Mouse (Mus musculus) kidney, adult 9 months (tissue): ENCODE data around the gene Gpam.
A peak's percentile ranks its signal among the peaks of the same experiment; 100 is the strongest.

Experiments
- DNase-seq: peaks from one replicate; pipeline ENCODE4 v3.0.0; 2022

Gpam gene

DNA sequence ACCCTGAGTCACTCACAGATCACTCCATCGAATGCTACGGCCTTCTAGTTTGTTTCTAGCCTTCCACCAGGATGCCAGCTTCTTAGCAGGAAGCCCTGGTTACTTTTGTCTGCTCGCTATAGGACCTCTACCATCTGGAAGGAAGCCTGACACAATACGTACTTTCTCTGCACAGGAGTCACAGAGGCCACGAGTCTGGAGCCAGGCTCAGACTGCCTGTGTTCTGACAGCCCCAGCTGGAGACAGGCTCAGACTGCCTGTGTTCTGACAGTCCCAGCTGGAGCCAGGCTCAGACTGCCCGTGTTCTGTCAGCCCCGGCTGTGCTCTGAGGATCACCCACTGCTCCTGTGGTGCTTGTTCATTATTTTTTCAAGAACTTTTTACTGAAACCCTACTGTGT lies 10.8 kb upstream of the Gpam start:
- DNase-seq: no peak

DNA sequence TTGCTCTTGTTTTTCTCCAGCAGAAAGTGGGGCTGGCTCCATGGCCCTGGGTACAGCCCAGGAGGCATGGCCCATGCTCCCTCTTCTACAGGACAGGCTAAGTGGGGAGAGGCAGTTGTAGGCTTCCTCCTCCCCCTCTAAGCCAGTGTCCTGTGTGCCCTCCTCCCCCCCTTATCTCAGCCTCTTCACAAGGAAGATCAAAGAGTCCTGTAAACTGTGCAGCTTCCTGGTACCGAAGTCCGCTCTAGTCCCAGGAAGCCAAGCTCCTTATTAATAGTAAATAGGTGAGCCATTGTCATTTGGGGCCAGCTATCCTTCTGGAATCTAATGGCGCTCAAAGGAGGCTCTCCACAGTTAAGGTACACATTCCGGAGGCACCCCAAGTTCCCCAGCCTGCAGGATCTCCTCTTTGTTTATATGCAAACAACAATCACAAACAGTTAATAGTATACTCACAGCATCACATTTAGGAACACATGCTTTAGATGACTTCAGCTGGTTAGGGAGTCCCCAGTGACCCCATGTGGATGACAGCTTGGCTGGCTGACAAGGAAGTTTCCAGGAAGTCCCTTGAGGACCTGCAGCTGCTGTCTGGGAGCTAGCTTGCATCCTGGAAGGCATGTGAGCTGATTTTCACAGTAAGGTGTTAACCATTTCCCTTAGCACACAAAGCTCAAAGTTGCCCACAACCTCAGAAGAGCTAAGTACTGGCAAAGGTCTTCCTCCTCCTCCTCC lies 9.8 kb upstream of the Gpam start:
- DNase-seq: peak; percentile 86

- peak; percentile 87 for DNase-seq
Measured at GRCm38 (mm10) chr19:55135918-55136317, 8.9 kb upstream of the Gpam start.

- DNase-seq: no peak
Measured at GRCm38 (mm10) chr19:55134521-55134920, 7.5 kb upstream of the Gpam start.

DNA sequence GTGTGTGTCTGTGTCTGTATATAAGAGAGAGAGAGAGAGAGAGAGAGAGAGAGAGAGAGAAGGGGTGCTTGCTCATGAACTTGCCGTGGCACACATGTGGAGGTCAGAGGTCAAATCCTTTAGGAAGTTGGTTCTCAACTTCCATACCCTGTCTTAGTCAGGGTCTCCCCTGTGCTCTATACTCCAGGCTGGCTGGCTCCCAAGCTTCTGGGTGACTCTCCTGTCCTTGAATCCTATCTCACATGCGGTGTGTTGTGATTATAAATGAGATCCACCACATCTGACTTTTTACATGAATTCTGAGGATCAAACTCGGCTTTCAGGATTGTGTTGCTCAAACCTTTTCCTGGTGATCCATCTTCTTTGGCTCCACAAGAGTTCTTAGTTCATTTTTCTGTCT lies 5.4 kb upstream of the Gpam start:
- no peak for DNase-seq

GRCm38 (mm10) chr19:55131747-55132146 lies 4.7 kb upstream of the Gpam start:
- DNase-seq: no peak

DNA sequence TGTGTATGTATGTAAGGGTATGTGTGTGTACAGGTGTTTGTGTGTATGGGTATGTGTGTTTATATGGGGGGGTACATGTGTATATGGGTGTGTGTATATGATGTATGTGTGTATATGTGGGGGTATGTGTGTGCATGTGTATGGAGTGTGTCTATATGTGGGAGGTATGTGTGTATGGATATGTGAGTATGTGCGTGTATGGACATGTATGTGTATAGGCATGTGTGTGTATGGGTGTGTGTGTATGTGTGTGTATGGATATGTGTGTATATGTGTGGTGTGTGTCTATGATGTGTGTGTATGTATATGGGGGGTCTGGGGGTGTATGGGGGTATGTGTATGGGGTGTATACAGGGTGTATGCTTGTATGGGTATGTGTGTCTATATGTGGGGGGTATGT lies 1.4 kb upstream of the Gpam start:
- no peak for DNase-seq

GRCm38 (mm10) chr19:55125456-55125855 lies 1.6 kb downstream of the Gpam start:
- no peak for DNase-seq

- DNase-seq: no peak
Measured at GRCm38 (mm10) chr19:55123001-55123536, 4.0 kb downstream of the Gpam start.

DNA sequence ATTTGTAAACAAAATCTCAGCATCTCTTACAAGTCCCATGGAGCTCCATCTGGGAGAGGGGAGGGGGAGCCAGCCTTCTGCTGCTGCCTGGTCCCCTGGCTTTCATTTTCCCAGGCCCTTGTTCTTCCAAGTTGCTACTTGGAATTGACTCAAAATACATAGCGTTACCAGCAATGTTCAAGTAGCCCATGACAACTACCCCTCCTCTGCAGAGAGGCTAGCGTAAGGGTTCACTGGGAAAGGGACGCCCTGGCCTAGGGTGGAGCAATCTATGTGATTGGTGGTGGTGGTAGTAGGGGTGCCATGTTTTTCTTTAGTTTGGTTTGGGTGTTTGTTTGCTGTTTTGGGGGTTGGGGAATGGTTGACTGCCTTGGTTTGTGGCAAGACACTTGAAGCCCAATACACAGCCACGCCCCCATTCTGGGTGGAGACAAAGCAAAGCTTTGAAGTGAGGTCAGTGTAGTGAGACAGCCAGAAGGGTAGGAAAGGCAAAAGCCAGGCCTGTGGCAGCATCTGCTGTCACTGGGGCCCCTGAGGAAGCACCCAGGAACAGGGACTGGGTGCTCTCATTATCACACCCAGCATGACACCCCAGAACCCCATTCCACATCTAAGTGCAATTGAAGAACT lies 4.6 kb downstream of the Gpam start:
- DNase-seq: peak; percentile 55

GRCm38 (mm10) chr19:55121836-55122235 lies 5.2 kb downstream of the Gpam start:
- no peak for DNase-seq

DNA sequence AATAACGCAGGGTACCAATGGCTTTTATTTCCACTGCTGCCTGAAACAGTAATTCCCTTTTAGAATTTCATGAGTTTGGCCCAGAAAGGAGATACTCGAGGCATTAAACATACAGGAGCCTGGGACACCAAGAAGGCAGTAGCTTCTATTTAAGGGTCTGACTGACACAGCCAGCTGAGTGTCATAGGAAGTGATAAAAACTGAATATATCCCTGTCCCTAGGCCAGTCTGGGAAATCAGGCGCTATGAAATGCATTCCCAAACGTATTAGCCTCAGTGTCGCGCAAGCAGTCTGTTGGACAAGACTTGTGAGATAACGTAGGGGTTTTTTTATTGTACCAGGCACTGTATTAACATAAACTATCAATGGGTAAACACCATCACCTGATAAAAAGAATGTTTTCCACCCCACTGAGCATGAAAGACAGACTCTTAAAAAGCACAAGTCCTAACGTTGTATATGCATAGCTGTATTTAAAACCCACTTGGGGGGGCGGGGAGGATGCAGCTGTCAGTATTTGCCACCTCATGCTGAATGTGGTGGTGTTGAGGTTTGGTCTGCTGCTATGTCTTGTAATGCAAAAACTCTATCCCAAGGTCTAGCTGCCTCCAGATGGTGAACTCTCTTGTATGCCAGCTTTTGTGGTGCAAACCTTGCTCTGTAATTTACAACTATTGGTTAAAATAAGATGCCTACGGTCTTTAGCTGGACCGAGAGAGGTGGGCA lies 6.4 kb downstream of the Gpam start:
- no peak for DNase-seq

- peak; percentile 97 for DNase-seq
Measured at GRCm38 (mm10) chr19:55119541-55119940, 7.5 kb downstream of the Gpam start.

DNA sequence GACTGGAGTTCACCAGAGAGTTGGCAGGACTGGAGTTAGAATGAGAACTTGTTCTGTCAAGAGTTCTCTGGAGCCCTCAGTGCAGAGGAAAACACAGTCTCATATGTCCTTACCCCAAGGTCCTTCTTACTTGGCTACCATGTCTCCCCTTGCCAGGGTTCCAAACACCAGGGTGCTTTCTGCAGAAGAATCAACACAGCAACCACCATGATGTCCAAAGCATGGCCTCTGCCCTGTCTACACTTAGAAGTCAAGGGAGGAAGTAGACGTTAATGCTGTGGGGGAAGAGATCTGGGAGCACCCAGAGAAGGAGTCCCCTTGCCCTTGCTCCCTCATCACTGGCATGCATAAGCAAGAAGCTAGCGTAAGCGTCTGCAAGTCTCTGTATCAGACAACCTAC lies 9.0 kb downstream of the Gpam start:
- DNase-seq: no peak

- no peak for DNase-seq
Measured at GRCm38 (mm10) chr19:55117059-55117815, 9.8 kb downstream of the Gpam start.

DNA sequence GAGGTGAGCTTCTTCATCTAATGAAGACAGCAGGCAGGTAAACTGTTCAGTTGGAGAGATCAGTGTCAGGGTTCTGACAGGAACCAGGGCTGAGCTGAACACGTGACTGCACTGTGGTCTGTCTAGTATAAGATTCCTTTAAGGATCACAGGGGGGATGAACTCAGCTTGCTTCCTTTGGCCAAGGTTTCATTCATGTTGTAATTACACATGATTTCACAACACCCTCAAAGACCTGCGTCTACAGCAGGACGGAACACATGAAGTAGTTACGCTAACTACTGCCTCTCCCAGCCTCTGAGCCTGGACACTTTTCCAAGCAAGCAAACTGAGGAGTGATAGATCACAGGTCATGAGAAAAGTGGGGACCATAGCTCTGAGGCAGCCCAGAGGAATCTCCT lies 11.5 kb downstream of the Gpam start:
- no peak for DNase-seq

DNA sequence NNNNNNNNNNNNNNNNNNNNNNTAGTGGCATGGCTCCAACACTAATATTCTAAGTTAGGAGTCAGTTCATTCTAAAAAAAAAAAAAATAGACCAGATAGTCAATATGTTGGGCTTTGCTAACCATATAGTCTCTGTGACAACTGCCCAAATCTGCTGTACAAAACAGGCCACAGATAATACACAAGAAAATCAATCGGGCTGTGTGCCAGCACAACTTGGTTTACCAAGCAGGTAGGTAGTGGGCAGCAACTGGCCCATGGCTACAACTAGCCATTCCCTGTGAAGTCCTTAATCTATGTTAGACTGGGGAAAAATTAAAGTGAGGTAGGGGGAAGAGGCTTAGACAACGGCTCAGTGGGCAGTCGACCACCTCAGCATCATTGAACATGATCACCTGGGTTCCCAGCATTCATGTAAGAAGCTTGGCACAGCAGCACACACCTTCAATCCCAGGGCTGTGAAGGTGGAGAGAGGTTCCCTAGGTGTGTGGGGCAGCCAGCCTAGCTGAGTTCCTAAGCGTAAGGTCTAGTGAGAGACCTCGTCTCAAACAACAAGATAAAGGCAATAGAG lies 12.1 kb downstream of the Gpam start:
- no peak for DNase-seq

DNA sequence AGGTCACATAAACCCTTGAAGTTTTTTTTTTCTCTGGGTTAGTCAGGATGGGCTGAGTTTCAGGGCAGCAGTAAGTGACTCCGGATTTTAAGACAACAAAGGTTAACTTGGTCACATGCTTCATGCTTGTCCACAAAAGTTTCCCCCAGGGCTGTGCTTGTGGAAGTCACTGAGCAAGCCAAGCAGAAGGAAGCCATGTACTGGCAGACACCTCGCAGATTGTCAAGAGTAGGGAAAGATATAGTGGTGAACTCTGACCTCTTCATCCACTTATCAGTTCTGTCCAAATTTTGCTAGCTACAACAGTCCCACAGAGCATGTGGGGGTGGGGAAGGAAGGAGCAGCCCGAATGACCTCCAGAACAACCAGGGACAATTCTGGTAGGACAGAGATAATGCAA lies 19.1 kb downstream of the Gpam start:
- peak; percentile 80 for DNase-seq

DNA sequence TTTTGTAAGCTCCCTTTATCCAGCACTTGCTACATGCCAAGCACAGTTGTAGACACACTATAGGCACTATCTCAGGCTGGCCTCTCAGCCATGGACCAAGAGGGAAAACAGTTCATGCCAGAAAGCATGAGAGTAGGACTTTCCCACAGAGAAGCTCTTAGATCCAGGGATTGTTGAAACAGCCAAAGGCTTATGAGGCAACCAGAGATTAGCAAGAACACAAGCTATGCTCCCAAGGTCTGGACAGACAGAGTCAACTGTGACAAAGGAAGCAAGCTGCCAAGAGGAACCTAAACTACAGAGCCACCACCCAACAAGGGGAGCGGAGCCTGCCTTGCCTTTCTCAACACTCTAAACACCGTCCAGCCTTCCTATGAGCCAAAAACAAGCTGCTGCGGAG lies 21.1 kb downstream of the Gpam start:
- DNase-seq: no peak

- DNase-seq: peak; percentile 90
Measured at GRCm38 (mm10) chr19:55103081-55103830, 23.8 kb downstream of the Gpam start.

- DNase-seq: no peak
Measured at GRCm38 (mm10) chr19:55101659-55102058, 25.4 kb downstream of the Gpam start.
